Mouse (Mus musculus): ENCODE measurements around the gene Mrtfb.
A peak's percentile ranks its signal among the peaks of the same experiment; 100 is the strongest.

Mrtfb gene

GRCm38 (mm10) chr16:13354431-13354830 is 98.2 kb downstream of the Mrtfb start:
- no peak for DNase-seq

GRCm38 (mm10) chr16:13357806-13358679 is 101.8 kb downstream of the Mrtfb start:
- DNase-seq = peak; percentile 84

GRCm38 (mm10) chr16:13358741-13359140 is 102.5 kb downstream of the Mrtfb start:
- DNase-seq = no peak

GRCm38 (mm10) chr16:13359405-13359858 is 103.2 kb downstream of the Mrtfb start:
- no peak for DNase-seq

GRCm38 (mm10) chr16:13360208-13360607 is 103.9 kb downstream of the Mrtfb start:
- no peak for DNase-seq

GRCm38 (mm10) chr16:13360835-13361234 is 104.6 kb downstream of the Mrtfb start:
- DNase-seq = no peak

GRCm38 (mm10) chr16:13363141-13363540 is 106.9 kb downstream of the Mrtfb start:
- no peak for DNase-seq

- DNase-seq = no peak
Observed at GRCm38 (mm10) chr16:13364145-13364544, 107.9 kb downstream of the Mrtfb start.

- no peak for DNase-seq
Observed at GRCm38 (mm10) chr16:13366256-13366655, 110.0 kb downstream of the Mrtfb start.

GRCm38 (mm10) chr16:13366802-13367465 is 110.7 kb downstream of the Mrtfb start:
- DNase-seq = no peak

GRCm38 (mm10) chr16:13367466-13367856 is 111.2 kb downstream of the Mrtfb start:
- no peak for DNase-seq

- DNase-seq = no peak
Observed at GRCm38 (mm10) chr16:13368645-13369044, 112.4 kb downstream of the Mrtfb start.

GRCm38 (mm10) chr16:13371740-13372287 is 115.5 kb downstream of the Mrtfb start:
- peak; percentile 94 for DNase-seq

GRCm38 (mm10) chr16:13372899-13373533 is 116.7 kb downstream of the Mrtfb start:
- DNase-seq = no peak

GRCm38 (mm10) chr16:13376947-13377486 is 120.7 kb downstream of the Mrtfb start:
- no peak for DNase-seq

GRCm38 (mm10) chr16:13378157-13378556 is 121.9 kb downstream of the Mrtfb start:
- peak; percentile 69 for DNase-seq

GRCm38 (mm10) chr16:13379865-13380264 is 123.6 kb downstream of the Mrtfb start:
- DNase-seq = no peak

- DNase-seq = no peak
Observed at GRCm38 (mm10) chr16:13381771-13382170, 125.5 kb downstream of the Mrtfb start.

- peak; percentile 48 for DNase-seq
Observed at GRCm38 (mm10) chr16:13387306-13387705, 131.0 kb downstream of the Mrtfb start.

GRCm38 (mm10) chr16:13400375-13400774 is 144.1 kb downstream of the Mrtfb start:
- DNase-seq = no peak

GRCm38 (mm10) chr16:13401591-13401990 is 145.3 kb downstream of the Mrtfb start:
- no peak for DNase-seq

GRCm38 (mm10) chr16:13404656-13405055 is 148.4 kb downstream of the Mrtfb start:
- no peak for DNase-seq

- no peak for DNase-seq
Observed at GRCm38 (mm10) chr16:13405403-13405802, 149.1 kb downstream of the Mrtfb start.
